Mouse (Mus musculus) fat pad, adult 2 months (tissue): ENCODE measurements around the gene Gm3642.
"Not testable (repeated sequence)": the region's sequence is repeated elsewhere in the genome, so short reads cannot be mapped to it uniquely, and the experiment has no call there.

Experiments used
- DNase-seq: peaks from one replicate; pipeline ENCODE4 v3.0.0-alpha.2; 2011; ENCODE audit warnings: low read depth, low spot score; ENCODE audit errors: extremely low read depth

Gm3642 gene

GRCm38 (mm10) chr14:6840211-6840610 lies at the start of gene Gm3642:
Gene Gm3642, minus strand, starts transcription at chr14:6840311.
- DNase-seq: not testable (repeated sequence)

- not testable (repeated sequence) for DNase-seq
Measured at GRCm38 (mm10) chr14:6889521-6890012, 49.5 kb upstream of the Gm3642 start, which contains the start of gene Gm3667. Gene Gm3667, minus strand, starts transcription at chr14:6889962.

GRCm38 (mm10) chr14:6888811-6889210 lies 48.7 kb upstream of the Gm3642 start:
- not testable (repeated sequence) for DNase-seq

GRCm38 (mm10) chr14:6823297-6823696 lies 16.8 kb downstream of the Gm3642 start:
- not testable (repeated sequence) for DNase-seq
